Mouse (Mus musculus) cerebellum, adult 2 months (tissue): ENCODE measurements around the gene Atp2b2. TPM values are rescaled to one million over a fixed set of nuclear protein-coding genes. Genes with fewer than 3 reads are reported as not detected.

Source experiments
- DNase-seq, 2 experiments: peaks; one replicate each; pipeline ENCODE4 v3.0.0; 2021
- H3K27ac ChIP-seq: fragments of 200-500 bp; 2 replicates; pipeline ENCODE4 v1.5.1; 2012; ENCODE audit warnings: low read length, control low read depth, inconsistent platforms; ENCODE audit not compliant: insufficient read depth
- H3K27me3 ChIP-seq: fragments of 200-500 bp; 2 replicates; pipeline ENCODE4 v1.6.1; 2012; ENCODE audit warnings: inconsistent platforms, mild to moderate bottlenecking, low read length, moderate library complexity; ENCODE audit not compliant: control insufficient read depth, insufficient read depth
- H3K4me1 ChIP-seq: fragments of 200-500 bp; 2 replicates; pipeline ENCODE4 v1.6.1; 2011; ENCODE audit warnings: low read length; ENCODE audit not compliant: control insufficient read depth, insufficient read depth
- H3K4me3 ChIP-seq: fragments of 200-500 bp; replicated peaks from 2 replicates; pipeline ENCODE3; 2011; ENCODE audit warnings: mild to moderate bottlenecking, low read depth, low read length, control low read depth; ENCODE audit not compliant: insufficient read depth
- CTCF ChIP-seq: fragments of 200-500 bp; IDR thresholded peaks from 2 replicates; pipeline ENCODE4 v1.5.1; 2011; ENCODE audit warnings: low read depth, mild to moderate bottlenecking, control low read depth, low read length, moderate library complexity, borderline replicate concordance; ENCODE audit not compliant: insufficient read depth
- POLR2A ChIP-seq: fragments of 200-500 bp; IDR thresholded peaks from 2 replicates; pipeline ENCODE4 v1.6.1; 2011; ENCODE audit warnings: low read length, control low read depth, borderline replicate concordance; ENCODE audit not compliant: insufficient read depth
- WGBS: fragments of 180-500 bp; shearing (Covaris S2); methylation state at CpG from one replicate; pipeline ENCODE4 v1.1.7; 2018; 5-methylcytosine and 5-hydroxymethylcytosine counted together
- polyA plus RNA-seq: library from polyadenylated mRNA; depleted of rRNA; stranded (reverse); fragments of >200 nt; gene quantifications from 2 replicates; pipeline ENCODE4 v1.2.3, GENCODE M21; 2012

Gene Atp2b2
- polyA plus RNA-seq, 1 experiment: 217 TPM

DNA sequence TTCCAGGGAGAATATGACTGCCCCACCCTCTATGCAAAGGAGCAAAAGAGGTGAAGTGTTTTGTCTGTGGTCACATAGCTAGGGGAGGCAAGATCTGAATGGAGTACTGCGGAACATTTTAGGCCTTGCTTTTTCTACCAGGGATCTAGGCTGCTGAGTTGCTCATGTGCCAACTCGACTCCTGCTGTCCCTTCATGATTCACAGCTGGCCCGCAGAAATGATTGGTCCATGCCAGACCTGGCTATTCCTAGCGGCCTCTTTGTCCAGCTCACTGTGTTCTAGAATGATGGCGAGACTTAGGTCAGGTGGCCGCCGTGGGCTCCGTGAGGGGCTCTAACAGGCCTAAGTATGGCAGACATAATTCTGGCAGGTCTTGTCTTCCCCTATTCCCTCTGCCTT, 103.0 kb downstream of the Atp2b2 start:
- TF ChIP-seq POLR2A: no peak
- Histone ChIP-seq H3K27ac (no peak overlapping the region), H3K4me1 (peaks cover 53% of the 10 kb centered on the region), H3K4me3 (no peak overlapping the region), H3K27me3 (no peaks in the 10 kb centered on the region)
- DNase-seq: no peak
- WGBS: 48% methylated on average over 8 of the region's 8 CpGs

DNA sequence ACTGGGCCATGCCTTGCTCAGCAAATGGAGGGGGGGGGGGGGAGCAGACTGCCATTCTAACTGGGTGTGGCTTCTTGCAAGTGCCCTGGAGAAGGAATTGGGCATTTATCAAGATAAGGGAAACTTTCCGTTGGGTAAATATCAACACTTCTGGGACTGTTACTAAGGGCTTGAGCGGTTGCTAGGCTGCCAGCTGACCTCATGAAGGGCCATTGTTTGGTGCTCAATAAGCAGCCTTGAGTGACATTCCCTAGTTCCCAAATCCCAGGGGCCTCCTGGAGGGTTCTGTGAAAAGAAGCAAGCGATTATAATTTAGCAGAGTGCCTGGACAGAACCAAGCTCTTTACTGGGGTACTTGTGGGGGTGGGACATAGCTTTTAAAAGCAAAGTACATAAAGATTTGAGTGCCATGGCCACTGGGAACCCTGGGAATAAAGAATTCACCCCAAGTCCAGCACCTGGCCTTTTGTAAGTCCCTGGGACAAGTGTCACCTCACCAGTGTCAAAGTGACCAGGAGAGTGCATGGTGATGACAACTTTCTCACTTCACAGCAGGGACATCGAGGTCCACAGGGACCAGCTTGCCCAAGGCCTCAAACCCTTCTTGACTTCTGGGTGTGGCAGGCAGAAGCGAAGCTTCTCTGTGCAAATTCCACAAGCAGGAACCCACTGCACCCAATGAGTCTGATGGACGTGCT, 105.5 kb downstream of the Atp2b2 start:
- Histone ChIP-seq H3K4me3 (no peak overlapping the region), H3K27ac (no peak overlapping the region), H3K27me3 (no peaks in the 10 kb centered on the region), H3K4me1 (peaks cover 59% of the 10 kb centered on the region)
- 59% methylated on average over 6 of the region's 6 CpGs for WGBS
- peak in 1 of 2 experiments; percentile 41 for DNase-seq
- no peak for TF ChIP-seq CTCF
- TF ChIP-seq POLR2A: no peak

DNA sequence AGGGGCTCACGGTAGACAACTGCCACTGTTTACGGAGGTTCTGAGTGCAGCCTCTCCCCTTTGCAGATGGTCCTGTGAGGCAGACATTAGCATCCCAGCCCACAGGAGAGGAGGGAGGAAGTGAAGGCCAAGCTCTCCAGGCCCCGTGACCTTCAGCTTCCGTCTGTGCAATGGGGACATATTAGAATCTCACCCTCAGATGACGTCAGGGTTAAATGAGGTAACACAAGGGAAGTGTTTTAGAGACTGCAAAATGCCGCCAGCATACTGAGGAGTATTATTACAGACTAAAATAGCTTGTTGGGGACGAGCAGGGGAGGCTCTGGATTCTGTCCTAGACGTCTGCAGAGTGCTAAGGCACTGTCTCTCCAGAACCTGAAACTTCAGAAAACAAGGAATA, 106.3 kb downstream of the Atp2b2 start:
- H3K27me3 ChIP-seq: no peaks in the 10 kb centered on the region
- H3K4me3 ChIP-seq: no peak overlapping the region
- TF ChIP-seq POLR2A (no peak), CTCF (no peak)
- no peak overlapping the region for H3K27ac ChIP-seq
- WGBS: 60% methylated on average over 8 of the region's 8 CpGs
- no peak for DNase-seq
- H3K4me1 ChIP-seq: peaks cover 55% of the 10 kb centered on the region

DNA sequence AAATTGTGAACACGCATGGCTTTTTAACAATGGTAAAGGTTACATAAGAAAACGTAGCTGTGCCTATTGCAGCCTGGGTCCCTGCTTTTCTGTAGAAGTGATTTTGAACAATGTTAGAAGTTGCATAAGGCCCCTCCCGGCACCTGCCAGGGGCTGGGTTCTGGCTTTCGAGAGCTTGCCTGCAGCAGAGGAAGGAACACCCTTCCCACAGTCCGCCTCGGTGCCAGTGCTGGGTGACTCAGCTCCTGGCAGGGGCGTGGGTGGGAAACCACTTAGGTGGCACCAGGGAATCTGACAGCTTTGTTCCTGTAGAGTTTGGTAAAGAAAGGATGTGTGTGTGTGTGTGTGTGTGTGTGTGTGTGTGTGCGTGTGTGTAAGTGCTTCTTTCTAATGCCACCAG, 107.7 kb downstream of the Atp2b2 start:
- TF ChIP-seq POLR2A (no peak), CTCF (0 out of 2 replicates have a peak, but pooled peaks have one; percentile 10)
- Histone ChIP-seq H3K27me3 (no peaks in the 10 kb centered on the region), H3K27ac (peak overlapping the region; percentile 87), H3K4me1 (peaks cover 53% of the 10 kb centered on the region), H3K4me3 (no peak overlapping the region)
- DNase-seq: peak; percentile 67 to 75
- 29% methylated on average over 8 of the region's 8 CpGs for WGBS

DNA sequence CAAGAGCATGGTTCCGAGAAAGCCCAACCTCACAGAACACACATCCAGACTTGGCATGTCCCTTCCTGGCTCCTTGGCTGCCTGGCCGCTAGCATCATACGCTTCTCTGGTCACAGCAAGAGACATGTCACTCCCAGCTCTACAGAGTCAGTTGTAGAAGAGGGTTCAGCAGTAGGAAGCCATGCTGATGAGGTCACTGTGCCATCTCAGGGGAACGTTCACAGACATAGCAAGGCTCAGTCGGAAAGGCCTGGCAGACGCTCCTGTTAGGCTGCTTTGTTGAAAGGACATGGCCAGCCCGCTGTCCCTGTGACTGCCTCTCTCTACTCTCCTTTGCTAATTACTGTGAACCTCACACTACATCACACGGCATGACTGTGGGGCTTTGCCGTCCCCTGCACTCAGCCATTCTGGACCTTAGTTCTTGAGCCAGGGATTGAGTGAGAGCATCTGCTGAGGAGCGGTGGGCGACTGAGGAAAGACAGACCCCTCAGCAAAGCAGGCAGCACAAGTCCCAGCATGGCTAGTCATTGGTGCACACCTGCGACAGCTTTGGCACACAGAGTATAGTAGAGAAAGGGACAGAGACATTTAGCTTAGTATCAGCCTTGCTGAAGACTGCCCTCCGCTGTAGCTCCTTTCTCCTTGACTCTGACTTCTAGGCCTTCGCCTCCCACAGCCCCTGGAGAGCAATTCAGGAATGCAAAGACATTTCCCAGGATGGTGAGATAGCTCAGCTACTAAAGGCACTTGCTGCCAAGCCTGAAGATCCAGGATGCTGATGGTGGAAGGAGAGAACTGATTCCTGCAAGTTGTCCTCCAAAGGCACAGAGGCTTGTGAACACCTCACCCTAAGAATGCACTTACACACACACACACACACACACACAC, 108.9 kb downstream of the Atp2b2 start:
- H3K27ac ChIP-seq: peak overlapping the region; percentile 87
- no peak for TF ChIP-seq CTCF
- TF ChIP-seq POLR2A: no peak
- WGBS: 14% methylated on average over 14 of the region's 14 CpGs
- DNase-seq: peak; percentile 85 to 94
- peaks cover 52% of the 10 kb centered on the region for H3K4me1 ChIP-seq
- no peak overlapping the region for H3K4me3 ChIP-seq
- H3K27me3 ChIP-seq: no peaks in the 10 kb centered on the region

DNA sequence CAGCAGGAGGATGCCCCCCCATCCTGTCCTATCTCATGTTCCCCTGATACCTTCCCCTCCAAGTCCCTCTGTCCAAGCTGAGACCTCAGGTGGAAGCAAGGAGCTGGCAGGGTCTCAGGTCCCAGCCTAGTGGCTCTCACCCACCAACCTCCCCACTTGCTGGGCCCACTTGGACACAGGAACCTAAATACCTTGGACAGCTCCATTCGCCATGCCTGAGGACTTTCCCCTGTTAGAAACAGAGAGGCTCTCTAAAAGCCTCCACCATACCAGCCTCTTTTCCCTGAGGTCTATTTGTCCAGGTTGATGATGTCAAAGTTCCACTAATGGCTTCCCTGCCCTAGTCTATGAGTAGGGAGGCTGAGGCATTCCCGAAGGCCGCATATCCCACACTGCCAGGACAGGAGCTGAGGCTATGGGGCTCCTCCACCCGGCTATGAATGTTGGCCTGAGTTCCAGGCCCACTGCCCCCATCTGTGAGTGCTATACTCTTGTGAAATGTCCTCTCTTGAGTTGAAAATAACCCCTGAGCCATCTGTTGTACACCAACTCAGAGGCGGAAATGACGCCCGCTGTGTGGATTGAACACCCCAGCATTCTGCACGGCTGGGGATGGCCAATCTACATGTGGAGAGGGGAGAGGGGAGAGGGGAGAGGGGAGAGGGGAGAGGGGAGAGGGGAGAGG, 113.1 kb downstream of the Atp2b2 start:
- Histone ChIP-seq H3K4me3 (no peak overlapping the region), H3K4me1 (peaks cover 37% of the 10 kb centered on the region), H3K27me3 (no peaks in the 10 kb centered on the region), H3K27ac (no peak overlapping the region)
- DNase-seq: peak; percentile 48 to 58
- TF ChIP-seq CTCF (no peak), POLR2A (no peak)
- WGBS: 27% methylated on average over 8 of the region's 8 CpGs

DNA sequence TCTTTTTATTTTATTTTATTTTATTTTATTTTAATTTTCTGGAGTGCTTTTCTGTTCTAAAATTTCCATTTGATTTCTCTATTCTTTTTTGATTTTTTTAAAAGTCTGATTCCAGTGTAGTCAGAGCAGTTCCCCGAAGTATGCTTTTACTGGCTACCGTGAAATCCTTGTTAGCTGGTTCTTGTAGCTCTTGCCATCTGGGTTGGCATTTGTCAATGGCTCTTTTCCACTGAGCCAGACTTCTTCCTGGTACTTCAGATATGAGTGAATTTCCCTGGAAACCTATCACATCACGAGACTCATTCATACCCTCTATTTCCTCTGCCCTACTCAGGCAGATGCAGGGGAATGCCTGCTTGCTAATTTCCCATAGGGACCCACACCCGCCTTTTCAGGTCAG, 119.2 kb downstream of the Atp2b2 start:
- Histone ChIP-seq H3K4me3 (no peak overlapping the region), H3K4me1 (peaks cover 16% of the 10 kb centered on the region), H3K27me3 (no peaks in the 10 kb centered on the region), H3K27ac (no peak overlapping the region)
- TF ChIP-seq POLR2A: no peak
- TF ChIP-seq CTCF: no peak
- peak in 1 of 2 experiments; percentile 66 for DNase-seq
- 25% methylated on average over 4 of the region's 4 CpGs for whole genome bisulfite sequencing
